Mouse (Mus musculus) stomach, embryonic 14.5 days (tissue): Measurements from ENCODE around the gene Smad1. TPM values are rescaled to one million over a fixed set of nuclear protein-coding genes. Genes with fewer than 3 reads are reported as not detected.

ENCODE experiments used
- ATAC-seq: fragments of 200-750 bp; cut with Nextera tagmentation; 2 replicates; pipeline ENCODE4 v1.8.0; 2017; ENCODE audit warnings: low read depth, moderate TSS enrichment; ENCODE audit not compliant: insufficient number of reproducible peaks, insufficient read depth, low FRiP score
- H3K27ac ChIP-seq: fragments of 300-500 bp; sonication (generic); 2 replicates; pipeline ENCODE4 v1.5.1; 2014; ENCODE audit warnings: mild to moderate bottlenecking, low read length, moderate library complexity, mixed read lengths
- H3K27me3 ChIP-seq: fragments of 300-500 bp; sonication (generic); 2 replicates; pipeline ENCODE4 v1.6.1; 2014; ENCODE audit warnings: low read length, control low read depth, mixed read lengths; ENCODE audit not compliant: control insufficient read depth, insufficient read depth
- H3K36me3 ChIP-seq: fragments of 300-500 bp; sonication (generic); 2 replicates; pipeline ENCODE4 v1.6.1; 2014; ENCODE audit warnings: mild to moderate bottlenecking, control low read depth, low read length, moderate library complexity, mixed read lengths; ENCODE audit not compliant: control insufficient read depth, insufficient read depth
- H3K4me1 ChIP-seq: fragments of 300-500 bp; sonication (generic); 2 replicates; pipeline ENCODE4 v1.6.1; 2014; ENCODE audit warnings: low read length, control low read depth, mixed read lengths; ENCODE audit not compliant: control insufficient read depth, insufficient read depth
- H3K4me2 ChIP-seq: fragments of 300-500 bp; sonication (generic); replicated peaks from 2 replicates; pipeline ENCODE4 v1.6.1; 2014; ENCODE audit warnings: low read depth, low read length, control low read depth
- H3K4me3 ChIP-seq: fragments of 300-500 bp; sonication (generic); 2 replicates; pipeline ENCODE4 v1.5.1; 2014; ENCODE audit warnings: low read depth, low read length, control low read depth
- H3K9ac ChIP-seq: fragments of 300-500 bp; sonication (generic); replicated peaks from 2 replicates; pipeline ENCODE4 v1.6.1; 2014; ENCODE audit warnings: low read depth, mild to moderate bottlenecking, control low read depth, low read length, moderate library complexity, mixed read lengths
- H3K9me3 ChIP-seq: fragments of 300-500 bp; sonication (generic); 2 replicates; pipeline ENCODE4 v1.6.1; 2016; ENCODE audit warnings: low read depth, low read length, control low read depth; ENCODE audit not compliant: control insufficient read depth
- WGBS: fragments of 180-500 bp; shearing (Covaris S2); extraction: QIAGEN DNeasy Blood & Tissue Kit; methylation state at CpG from one replicate; pipeline ENCODE4 v1.1.7; 2014; 5-methylcytosine and 5-hydroxymethylcytosine counted together
- polyA plus RNA-seq: library from polyadenylated mRNA; unstranded; fragments of >200 nt; fragmentation: Nextera tagmentation; extraction: Ambion mirVana; gene quantifications from 2 replicates; pipeline ENCODE4 v1.2.1, GENCODE M21; 2014

Gene Smad1
- polyA plus RNA-seq, 1 experiment from 2014 or later: 50.5 TPM

DNA sequence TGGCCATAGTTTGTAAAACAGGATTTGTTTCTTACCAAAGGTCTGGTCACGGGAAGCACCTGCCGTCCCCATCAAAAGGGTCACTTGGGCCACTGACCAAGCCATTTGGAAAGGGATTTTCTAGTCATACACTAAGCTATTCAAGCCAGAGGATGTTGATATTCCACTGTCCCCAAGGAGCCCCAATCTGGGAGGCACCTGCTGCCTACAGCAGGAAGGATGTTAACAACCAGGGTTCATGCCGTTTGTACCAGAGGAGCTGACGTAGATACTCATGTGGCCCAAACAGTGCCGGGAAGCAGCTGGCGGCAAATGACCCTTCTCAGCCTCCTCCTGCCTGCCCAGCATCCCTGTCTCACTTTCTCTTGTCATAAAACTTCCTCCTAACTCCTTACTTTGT lies 73.8 kb downstream of the Smad1 start:
- Histone ChIP-seq H3K27ac (no peak overlapping the region), H3K9ac (no peak overlapping the region), H3K36me3 (no peaks in the 10 kb centered on the region), H3K9me3 (no peaks in the 10 kb centered on the region), H3K4me1 (no peaks in the 10 kb centered on the region), H3K4me3 (no peak overlapping the region), H3K4me2 (no peak overlapping the region), H3K27me3 (no peaks in the 10 kb centered on the region)
- ATAC-seq: no peak
- WGBS: 75% methylated on average over 6 of the region's 6 CpGs

- no peaks in the 10 kb centered on the region for H3K36me3 ChIP-seq
- ATAC-seq: no peak
- no peaks in the 10 kb centered on the region for H3K4me1 ChIP-seq
- no peak overlapping the region for H3K9ac ChIP-seq
- 80% methylated on average over 5 of the region's 5 CpGs for WGBS
- no peaks in the 10 kb centered on the region for H3K27me3 ChIP-seq
- no peak overlapping the region for H3K4me3 ChIP-seq
- H3K4me2 ChIP-seq: no peak overlapping the region
- no peak overlapping the region for H3K27ac ChIP-seq
- H3K9me3 ChIP-seq: no peaks in the 10 kb centered on the region
These were observed 74.4 kb downstream of the Smad1 start for GRCm38 (mm10) chr8:79324928-79325327.

DNA sequence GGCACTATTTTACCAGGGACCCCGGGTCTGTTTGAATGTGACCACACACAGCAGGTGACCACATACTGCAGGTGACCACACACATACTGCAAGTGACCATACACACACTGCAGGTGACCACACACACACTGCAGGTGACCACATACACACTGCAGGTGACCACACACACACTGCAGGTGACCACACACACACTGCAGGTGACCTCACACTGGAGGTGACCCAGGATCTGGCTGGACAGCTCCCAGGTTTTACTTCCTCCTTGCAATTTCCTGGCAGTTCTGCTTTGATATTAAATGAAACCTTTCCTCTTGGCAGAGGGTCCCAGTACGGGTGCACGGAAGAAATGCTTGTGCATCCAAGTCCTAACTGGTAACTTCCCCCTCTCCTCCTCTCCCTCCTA lies 75.3 kb downstream of the Smad1 start:
- no peak overlapping the region for H3K4me3 ChIP-seq
- H3K9me3 ChIP-seq: no peaks in the 10 kb centered on the region
- H3K4me2 ChIP-seq: no peak overlapping the region
- no peak for ATAC-seq
- H3K36me3 ChIP-seq: no peaks in the 10 kb centered on the region
- H3K9ac ChIP-seq: no peak overlapping the region
- 48% methylated on average over 3 of the region's 3 CpGs for WGBS
- no peaks in the 10 kb centered on the region for H3K27me3 ChIP-seq
- no peaks in the 10 kb centered on the region for H3K4me1 ChIP-seq
- H3K27ac ChIP-seq: no peak overlapping the region

DNA sequence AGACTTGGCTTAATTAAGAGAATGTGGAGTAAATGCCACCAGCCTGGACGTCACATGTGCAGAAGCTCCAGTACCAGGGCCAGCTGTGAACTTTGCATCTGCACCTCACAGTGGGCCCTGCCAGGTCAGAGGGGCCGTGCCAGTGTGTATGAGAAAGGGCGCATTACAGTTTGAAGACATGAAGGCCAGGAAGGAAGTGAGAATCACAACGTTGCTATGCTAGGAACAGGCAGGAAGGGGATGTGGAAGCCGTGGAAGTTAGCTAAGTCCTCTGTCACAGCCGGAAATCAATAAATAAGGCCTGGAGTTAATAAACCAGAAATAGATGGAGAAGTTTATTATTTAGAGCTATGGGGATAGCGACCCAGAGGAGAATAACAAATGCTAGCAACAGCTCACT lies 76.2 kb downstream of the Smad1 start:
- no peaks in the 10 kb centered on the region for H3K36me3 ChIP-seq
- no peak overlapping the region for H3K4me2 ChIP-seq
- no peaks in the 10 kb centered on the region for H3K4me1 ChIP-seq
- H3K4me3 ChIP-seq: no peak overlapping the region
- 64% methylated on average over 7 of the region's 7 CpGs for WGBS
- no peaks in the 10 kb centered on the region for H3K27me3 ChIP-seq
- no peak for ATAC-seq
- no peak overlapping the region for H3K9ac ChIP-seq
- no peak overlapping the region for H3K27ac ChIP-seq
- H3K9me3 ChIP-seq: no peaks in the 10 kb centered on the region

- no peak overlapping the region for H3K4me3 ChIP-seq
- H3K27me3 ChIP-seq: no peaks in the 10 kb centered on the region
- no peaks in the 10 kb centered on the region for H3K9me3 ChIP-seq
- no peak overlapping the region for H3K27ac ChIP-seq
- WGBS: 63% methylated on average over 2 of the region's 2 CpGs
- H3K4me1 ChIP-seq: no peaks in the 10 kb centered on the region
- no peak overlapping the region for H3K9ac ChIP-seq
- H3K36me3 ChIP-seq: no peaks in the 10 kb centered on the region
- ATAC-seq: no peak
- no peak overlapping the region for H3K4me2 ChIP-seq
These were observed 88.5 kb downstream of the Smad1 start for GRCm38 (mm10) chr8:79310801-79311200.

- ATAC-seq: no peak
- 75% methylated on average over 5 of the region's 5 CpGs for WGBS
These were observed 93.4 kb downstream of the Smad1 start for GRCm38 (mm10) chr8:79305941-79306340.

DNA sequence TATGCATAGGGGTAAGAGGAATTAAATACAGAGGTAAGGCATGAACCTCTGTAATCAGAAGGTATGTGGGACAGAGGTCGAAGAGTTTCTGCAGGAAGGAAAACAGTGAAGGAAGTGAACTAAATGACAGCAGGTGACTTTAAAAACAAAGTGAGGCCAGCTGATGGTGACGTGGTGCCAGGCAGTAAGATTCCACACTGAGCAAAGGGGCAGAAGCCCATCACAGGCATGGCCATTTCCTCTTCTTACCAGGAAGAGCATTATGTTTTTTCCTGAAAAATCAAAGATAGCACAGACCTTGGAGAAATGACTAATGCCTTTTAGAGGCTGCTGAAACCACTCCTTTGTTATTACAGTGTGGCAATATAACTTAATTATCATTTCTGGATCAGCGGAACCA lies 97.8 kb downstream of the Smad1 start:
- Histone ChIP-seq H3K27ac (no peak overlapping the region), H3K4me1 (no peaks in the 10 kb centered on the region), H3K36me3 (no peaks in the 10 kb centered on the region), H3K4me2 (no peak overlapping the region), H3K27me3 (no peaks in the 10 kb centered on the region), H3K9ac (no peak overlapping the region), H3K4me3 (no peak overlapping the region), H3K9me3 (no peaks in the 10 kb centered on the region)
- 74% methylated on average over 3 of the region's 3 CpGs for WGBS
- ATAC-seq: no peak

More at GRCm38 (mm10) chr8:79305941-79306340, 93.4 kb downstream of the Smad1 start:
- H3K4me2 ChIP-seq: no peak overlapping the region
- H3K27ac ChIP-seq: no peak overlapping the region
- no peaks in the 10 kb centered on the region for H3K9me3 ChIP-seq
- H3K27me3 ChIP-seq: no peaks in the 10 kb centered on the region
- H3K4me3 ChIP-seq: no peak overlapping the region
- no peaks in the 10 kb centered on the region for H3K4me1 ChIP-seq
- H3K9ac ChIP-seq: no peak overlapping the region
- H3K36me3 ChIP-seq: no peaks in the 10 kb centered on the region

DNA sequence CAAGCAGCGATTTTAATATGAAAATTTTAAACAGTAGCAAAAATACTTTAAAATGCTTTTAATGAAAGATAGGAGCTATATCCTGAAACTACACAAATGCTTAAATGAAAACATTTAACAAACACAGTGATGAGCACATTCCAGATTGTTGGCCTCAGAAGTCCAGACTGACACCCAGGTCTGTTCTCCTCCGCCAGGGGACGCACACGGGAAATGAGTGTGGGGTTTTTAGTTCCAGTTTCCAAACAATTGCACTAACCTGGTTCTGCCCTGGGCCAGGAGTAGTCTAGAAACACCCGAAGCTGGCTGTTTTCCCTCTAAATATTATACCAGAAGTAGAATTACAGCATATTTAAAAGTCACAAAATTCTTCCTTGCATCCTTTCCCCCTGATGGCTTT lies 99.6 kb downstream of the Smad1 start:
- Histone ChIP-seq H3K4me1 (no peaks in the 10 kb centered on the region), H3K9me3 (no peaks in the 10 kb centered on the region), H3K36me3 (no peaks in the 10 kb centered on the region), H3K9ac (no peak overlapping the region), H3K4me2 (no peak overlapping the region), H3K4me3 (no peak overlapping the region), H3K27ac (no peak overlapping the region), H3K27me3 (no peaks in the 10 kb centered on the region)
- ATAC-seq: no peak
- WGBS: 72% methylated on average over 5 of the region's 5 CpGs

DNA sequence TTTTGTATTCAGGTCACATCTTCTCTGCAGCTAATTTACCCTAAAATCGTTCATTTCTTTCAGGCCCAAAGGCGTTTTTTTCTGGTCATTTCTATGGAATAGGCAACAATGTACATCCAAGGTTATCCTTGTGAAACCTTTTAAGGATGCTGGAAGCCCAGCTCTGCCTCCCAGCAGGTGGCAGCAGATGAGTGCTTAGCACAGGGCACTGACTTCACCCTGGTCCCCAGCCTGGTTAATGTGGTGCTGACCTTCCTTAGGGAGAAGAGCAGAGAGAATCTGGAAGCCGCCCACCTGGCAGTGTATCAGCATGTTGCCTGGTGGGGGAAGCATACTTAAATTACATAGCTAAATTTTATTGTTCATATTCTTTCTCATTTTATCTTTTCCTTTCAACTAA lies 101.6 kb downstream of the Smad1 start:
- no peak for ATAC-seq
- Histone ChIP-seq H3K4me1 (peaks cover 11% of the 10 kb centered on the region; the same call in 1 of the 2 replicates), H3K4me2 (no peak overlapping the region), H3K4me3 (no peak overlapping the region), H3K36me3 (no peaks in the 10 kb centered on the region), H3K9ac (no peak overlapping the region), H3K27me3 (no peaks in the 10 kb centered on the region), H3K27ac (no peak overlapping the region), H3K9me3 (no peaks in the 10 kb centered on the region)
- 48% methylated on average over 3 of the region's 3 CpGs for WGBS
